Mouse (Mus musculus) mouse trophoblast stem cell (cell line): ENCODE results near the gene Aars2.

Experiments
- in situ Hi-C, 2 experiments: fragments of 300-500 bp; cut with MseI, MboI; formaldehyde crosslinking; loops; 2 replicates in 1 of 2; 3 replicates in 1 of 2; pipeline ENCODE4 v1.15.1; 2025

The Aars2 gene

DNA sequence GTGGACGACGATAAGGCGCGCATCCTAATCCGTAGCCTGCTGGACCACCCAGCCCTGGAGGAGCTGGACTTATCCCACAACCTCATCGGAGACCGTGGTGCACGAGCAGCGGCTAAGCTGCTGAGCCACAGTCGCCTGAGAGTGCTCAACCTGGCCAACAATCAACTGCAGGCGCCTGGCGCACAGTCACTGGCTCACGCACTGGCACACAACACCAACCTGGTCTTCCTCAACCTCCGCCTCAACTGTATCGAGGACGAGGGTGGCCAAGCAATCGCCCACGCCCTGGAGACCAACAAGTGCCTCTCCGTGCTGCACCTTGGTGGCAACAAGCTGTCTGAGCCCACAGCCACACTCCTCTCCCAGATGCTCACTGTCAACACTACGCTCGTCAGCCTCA lies 33.0 kb downstream of the Aars2 start:
- in situ Hi-C loops: no loop called here

DNA sequence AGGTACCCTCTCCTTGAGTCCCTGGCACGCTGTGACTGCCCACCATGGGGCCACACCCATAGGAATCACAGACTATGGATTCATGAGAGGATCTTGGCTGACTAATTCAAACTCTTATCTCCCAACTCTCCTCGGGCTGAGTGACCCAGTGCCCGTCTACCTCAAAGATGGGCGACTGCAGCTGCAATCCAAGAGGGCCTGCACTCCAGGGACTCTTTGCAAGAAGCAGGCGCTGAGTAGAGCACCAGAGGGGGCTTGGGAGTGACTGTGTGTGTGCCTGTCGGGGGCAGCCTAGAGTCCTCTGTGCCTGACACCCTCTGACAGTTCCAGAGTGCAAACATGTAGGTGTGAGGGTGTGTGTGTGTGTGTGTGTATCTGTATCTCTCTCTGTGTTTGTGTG lies 35.5 kb downstream of the Aars2 start:
- in situ Hi-C loops: no loop called here

DNA sequence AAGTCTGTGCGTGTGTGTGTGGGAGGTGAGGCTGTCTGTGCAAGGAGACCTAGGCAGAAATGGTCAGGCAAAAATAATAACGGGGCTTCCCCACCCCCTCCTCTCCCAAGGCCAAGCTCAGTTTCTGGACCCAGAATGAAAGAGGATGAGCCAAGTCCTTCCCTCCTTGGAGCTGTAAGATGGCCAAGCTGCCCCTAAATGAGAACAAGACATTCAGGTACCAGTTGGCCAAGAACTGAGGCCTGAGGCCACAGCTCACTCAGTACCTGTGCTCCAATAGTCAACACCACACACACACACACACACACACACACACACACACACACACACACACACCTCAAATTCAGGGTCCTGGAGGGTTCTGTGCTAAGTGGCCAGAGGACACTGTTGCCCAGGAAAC lies 36.1 kb downstream of the Aars2 start:
- in situ Hi-C loops: no loop called here

DNA sequence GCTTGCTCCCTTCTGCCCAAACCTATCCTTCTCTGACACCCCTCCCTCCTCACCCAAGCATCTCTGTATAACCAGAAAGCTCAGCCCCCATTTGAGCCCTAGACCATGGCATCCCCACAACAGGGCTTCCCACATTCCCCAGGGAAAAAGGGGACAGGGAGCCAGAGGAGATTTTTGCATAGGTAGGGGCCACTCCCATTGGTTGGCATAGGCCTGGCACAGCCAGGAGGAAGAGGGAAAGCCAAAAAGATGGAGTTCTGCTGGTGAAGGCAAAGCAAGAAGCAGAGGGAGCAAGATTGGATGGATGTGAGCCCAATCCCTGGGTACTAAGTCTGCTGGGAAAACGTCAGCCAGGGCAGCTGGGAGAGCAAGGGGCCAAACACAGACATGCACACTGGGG lies 36.5 kb downstream of the Aars2 start:
- in situ Hi-C loops: no loop called here

DNA sequence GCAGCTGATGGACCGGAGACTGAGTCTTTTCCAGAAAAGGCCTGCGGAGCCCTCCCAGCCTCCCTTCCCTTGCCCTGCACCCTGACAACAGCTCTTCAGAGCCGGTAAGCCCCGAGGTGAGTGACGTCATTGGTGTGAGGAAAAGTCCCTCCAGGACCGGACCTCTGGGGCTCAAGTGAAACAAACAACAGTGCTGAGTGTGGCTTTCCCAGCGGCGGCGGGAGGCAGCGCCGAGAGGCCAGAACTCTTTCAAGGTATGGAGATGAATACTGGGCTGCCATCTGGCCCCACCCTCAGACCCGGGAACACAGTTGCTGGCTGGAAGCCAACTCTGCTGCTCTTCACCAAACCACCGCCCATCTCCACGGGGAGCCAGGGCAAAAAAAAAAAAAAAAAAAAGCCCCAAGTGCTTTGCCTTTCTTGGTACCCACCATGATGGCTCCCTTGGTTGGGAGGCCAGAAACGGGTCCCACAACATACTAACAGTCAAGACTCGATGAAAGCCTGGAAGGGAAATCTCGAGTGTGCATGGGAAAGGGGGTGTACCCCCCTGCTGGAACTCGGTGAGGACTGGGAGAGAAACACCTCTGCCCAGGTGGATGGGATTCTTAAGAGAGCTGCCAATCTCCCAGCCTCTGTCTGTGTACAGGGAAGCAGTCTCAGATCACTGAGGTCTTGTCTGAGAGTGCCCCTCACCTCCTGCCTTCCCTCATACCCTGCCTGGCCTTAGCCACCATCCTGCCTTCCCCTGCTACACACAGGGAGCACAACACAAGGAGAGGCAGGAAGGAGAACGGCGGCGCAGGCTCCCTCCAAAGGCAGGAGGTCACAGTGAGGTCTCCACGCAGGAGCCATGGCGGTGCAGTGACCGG lies 37.6 kb downstream of the Aars2 start:
- in situ Hi-C loops: no loop called here

DNA sequence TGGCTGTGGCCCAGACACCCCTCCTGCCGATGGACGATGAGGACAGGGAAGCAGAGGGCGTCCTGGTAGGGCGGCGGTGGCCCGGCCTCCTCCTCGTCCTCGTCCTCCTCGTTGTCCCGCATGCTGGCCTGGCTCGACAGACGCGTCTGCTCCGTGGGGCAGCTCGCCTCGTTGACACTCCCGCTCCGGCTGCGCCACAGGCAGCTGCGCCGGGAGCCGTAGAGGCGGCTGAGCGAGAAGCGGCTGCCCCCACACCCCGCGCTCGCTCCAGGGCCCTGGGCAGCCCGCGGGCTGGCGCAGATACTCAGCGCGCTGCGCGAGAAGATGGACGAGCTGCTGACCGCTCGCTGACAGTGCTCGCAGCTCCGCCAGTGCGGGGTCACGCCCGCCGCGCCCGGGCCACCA lies 38.2 kb downstream of the Aars2 start:
- in situ Hi-C loops: no loop called here

DNA sequence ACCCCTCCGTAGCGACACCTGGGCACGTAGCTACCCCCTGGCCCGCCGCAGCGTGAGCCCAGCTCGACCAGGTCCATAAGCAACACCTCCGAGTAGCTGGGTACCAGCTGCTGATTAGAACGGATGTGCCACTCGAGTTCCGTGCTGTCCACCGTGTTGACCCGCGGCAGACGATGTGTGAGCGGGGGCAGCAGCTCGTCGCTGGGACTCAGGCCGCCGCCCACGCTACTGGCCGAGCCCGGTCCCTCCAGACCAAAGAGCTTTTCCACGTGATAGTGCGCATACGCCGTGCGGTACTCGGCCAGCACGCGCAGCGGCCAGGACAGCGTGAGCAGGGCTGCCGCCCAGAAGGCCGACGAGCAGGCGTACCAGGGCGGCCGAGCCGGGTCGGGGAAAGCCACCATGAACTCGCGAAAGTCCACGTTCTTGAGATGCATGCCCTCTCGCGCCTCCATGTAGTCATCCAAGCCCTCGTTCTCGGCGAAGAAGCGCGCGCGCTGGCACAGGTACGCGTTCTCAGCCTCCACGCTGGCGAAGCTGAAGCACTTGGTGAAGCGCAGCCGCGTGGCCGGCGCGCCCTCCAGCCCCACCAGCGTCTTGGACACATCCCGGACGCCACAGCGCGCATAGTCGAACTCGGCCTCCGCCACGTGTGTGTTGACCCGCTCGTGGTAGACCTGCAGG lies 38.8 kb downstream of the Aars2 start:
- in situ Hi-C loops: no loop called here

DNA sequence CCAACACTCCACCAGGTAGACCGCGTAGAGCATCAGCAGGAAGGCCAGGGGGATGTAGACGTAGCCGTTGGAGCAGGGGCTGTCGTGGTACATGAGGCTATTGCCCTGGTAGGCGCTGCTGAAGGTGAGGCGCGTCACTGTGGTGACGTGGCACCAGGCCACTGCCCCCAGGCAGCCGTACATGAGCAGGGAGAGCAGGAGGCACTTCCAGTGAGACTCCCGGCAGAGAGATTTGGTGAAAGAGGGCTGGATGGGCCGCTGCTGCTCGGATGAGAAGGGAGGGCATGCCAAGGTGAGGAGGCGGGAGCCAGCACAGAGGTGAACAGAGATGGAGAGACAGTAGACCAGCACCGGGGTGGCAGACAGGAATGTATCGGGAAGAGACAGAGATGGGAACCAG lies 40.3 kb downstream of the Aars2 start:
- in situ Hi-C loops: no loop called here

DNA sequence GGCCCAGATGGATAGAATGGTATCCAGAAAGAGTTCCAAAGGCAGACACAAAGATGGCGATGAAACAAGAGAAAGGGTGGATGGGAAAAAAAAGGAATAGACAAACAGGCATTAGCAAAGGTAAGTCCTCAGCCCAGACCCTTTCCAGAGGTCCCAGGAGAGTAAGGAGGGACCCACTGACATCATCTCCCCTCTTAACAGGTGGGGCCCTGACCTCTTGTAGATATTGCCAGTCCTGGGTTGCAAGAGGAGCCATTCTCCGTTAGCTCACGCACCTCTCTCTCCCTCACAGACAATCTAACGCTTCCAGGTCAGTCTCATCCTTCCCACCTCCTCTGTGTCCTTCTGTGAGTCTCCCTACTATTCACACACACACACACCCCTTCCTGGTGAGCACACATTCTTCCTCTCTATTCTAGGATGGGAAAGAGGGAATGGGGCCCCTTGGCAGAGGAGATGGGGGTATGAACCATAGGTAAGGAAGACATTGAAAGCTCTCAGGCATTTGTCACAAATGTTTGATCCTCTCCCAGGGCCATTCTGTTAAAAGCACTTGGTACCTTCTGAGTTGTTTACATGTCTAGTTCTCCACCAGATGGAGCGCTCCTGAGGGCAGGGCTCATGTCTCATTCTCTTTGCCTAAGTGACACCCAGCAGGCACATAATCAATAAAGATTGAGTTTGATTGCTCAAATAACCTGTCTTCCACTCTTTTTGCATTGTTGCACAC lies 41.0 kb downstream of the Aars2 start:
- in situ Hi-C loops: no loop called here

DNA sequence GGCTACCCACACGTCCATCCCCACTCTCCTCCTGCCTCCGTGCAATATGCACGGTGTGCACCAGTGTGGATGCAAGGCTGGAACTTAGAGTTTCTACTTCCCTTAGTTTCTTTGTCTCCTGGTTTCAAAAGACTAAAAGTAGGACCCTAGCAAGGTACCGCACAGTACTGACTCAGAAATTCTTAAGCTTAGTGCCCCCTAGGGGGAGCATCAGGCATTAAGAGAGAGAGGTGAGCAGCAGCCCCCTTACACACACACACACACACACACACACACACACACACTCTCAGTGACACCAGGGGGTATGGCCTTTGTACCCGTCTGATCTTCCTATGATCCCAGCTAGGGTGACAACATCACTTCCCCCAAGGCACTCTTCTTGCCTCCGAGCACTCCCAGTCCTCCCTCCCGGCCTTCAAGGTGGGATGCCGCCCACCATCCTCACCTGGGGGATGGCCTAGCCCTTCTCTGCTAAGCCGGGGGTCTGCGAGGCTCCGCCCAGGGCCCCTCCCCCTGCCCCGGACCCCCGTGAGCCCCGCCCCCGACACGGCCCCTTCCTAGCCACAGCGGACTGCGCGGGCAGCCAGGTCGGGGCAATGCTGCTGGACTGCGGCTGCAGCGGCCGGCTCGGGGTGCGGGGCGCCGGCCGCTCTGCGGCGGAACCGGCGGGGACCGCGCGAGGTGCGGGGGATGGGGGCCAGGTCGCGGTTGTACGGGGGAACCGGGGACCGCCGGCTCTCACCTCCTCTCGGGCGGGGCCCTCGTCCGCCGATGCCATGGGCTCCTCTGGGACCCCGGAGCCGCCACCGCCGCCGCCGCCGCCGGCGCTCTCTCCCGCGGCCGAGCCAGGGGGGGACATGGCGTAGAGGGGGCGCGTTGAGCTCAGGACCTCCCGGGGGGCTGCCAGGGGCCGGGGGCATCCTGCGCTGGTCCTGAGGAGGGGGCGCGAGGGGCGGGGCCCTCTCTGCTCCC lies 42.2 kb downstream of the Aars2 start:
- in situ Hi-C loops: no loop called here

DNA sequence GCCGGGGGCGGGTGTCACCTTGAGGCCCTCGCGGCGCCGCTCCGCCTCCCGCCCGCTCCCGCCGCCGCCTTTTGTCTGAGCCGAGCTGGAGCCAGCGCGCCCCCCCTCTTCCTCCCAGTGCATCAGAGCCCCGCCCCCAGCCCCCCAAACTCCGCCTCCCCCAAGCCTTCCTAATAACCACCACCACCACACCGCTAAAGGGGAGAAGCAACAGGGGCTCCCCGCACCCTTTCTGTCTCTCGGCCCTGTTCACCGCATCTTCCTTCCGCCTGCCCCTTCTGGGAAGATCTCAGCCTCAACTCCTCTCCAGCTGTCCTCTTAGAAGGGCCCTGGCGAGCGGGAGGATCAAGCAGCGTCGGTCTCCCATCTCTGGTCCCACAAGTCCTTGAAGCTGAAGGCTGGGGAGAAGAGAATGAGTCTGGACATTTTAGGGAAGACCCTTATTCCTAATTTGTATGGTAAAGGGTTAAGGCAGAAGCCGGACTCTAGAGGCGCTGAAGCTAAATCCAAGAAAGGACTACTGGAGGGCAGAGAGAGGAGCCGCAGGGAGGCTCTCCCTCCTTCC lies 43.1 kb downstream of the Aars2 start, which contains the start of gene Tmem151b:
Gene Tmem151b (minus strand): TSS at position 61 of the 565 bp plus-strand sequence.
- in situ Hi-C loops: loop anchor here (5.0 kb wide), 3 partner anchors 32 to 67 kb away; no protein-coding TSS in a partner anchor

DNA sequence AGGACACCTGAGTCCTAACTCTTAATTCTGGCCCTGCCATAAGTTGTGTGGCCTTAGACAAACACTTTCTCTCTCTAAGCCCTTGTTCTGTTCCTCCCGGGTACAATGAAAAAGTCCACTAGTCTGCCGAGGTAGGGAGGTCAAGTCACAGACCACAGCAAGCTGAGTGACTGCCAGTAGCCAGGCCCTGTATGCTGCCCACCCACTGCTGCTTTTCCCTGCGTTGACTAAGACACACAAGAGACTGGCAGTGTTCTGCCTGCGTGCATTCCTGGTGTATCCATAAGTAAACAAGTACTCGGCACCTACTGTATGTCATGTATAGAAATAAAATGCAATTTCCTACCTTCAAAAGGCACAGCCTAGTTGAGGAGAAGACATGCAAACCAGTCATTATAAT lies 43.6 kb downstream of the Aars2 start:
- in situ Hi-C loops: loop anchor here (5.0 kb wide), 3 partner anchors 33 to 68 kb away; no protein-coding TSS in a partner anchor

DNA sequence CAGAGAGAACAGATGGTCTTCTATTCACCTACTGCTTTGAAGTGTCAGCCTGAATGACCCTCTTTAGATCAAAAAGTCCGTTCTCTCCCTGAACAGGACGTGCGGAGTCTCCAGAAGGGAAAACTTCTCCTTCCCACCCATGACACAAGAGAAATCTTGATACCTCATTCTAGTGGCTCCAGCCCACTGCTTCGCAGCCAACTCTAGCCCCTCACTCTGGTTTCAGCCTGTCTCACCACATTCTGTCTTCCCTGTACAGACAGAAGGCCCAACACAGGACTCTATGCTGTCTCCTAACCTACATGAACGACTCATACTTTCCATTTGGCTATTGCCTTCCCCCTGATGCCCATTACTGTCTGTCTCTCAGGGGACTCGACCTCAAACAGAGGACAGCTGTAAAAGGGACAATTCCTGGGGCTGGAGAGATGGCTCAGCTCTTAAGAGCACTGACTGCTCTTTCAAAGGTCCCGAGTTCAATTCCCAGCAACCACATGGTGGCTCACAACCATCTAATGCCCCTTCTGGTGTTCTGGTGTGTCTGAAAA lies 44.7 kb downstream of the Aars2 start:
- in situ Hi-C loops: loop anchor here (5.0 kb wide), 3 partner anchors 34 to 69 kb away; no protein-coding TSS in a partner anchor

DNA sequence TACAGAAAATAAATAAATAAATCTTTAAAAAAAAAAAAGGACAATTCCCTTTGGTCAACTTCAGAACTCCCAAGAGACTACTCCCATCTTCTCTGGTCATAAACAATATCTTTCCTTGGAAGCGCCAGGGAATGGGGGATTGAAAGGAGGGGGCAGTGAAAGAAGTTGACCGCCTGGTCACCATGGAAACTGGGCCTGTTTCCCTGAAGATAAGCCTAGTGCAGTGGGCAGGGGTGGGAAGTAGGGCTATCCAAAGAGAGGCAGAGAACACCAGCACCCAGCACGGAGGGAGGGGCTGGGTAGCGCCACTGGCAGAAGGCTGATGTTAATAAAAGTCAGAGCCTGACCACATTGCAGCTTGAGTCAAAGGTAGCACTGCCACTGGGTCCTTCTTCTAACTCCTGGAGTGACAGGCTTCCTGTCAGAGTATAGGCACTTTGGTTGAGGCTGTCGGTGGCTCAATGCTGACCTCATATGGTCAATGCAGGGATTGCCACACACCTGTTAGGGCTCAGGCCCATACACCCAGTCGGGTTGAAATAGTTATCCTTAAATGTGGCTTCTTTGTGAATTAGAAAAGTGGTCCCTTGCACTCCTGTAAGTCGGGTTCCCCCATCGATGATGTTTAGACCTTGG lies 45.3 kb downstream of the Aars2 start:
- in situ Hi-C loops: loop anchor here (5.0 kb wide), 3 partner anchors 35 to 70 kb away; no protein-coding TSS in a partner anchor

DNA sequence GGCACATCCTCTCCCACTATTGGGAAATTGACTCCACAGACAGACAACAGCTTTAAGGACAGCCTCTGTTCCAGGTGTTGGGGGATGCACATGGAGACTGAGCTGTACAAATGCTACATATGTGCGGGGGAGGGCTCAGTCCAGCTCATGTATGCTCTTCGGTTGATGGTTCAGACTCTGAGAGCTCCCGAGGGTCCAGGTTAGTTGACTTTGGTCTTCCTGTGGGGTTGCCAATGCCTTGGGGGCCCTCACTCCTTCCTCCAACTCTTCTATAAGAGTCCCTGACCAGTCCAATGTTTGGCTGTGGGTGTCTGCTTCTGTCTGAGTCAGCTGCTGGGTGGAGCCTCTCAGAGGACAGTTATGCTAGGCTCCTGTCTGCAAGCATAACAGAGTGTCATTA lies 46.4 kb downstream of the Aars2 start:
- in situ Hi-C loops: loop anchor here (5.0 kb wide), 3 partner anchors 36 to 71 kb away; no protein-coding TSS in a partner anchor

DNA sequence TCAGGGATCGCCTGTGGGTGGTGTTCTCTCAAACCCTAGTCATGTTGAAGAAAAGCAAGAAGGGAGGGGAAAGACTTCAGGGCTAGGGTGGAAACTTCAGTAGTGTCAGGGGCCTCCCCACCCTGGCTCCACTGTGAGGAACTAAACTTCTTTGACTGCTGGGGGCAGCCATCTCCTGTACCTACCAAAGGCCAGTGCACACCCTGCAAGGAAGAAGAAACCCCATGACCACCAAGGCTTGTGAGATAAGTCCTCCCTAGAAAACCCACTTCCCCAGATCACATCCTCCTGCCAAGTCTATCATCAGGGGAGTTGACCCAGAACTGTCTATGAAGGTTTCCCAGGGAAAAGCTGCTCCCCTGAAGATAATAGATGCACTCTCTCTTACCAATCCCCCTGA lies 47.8 kb downstream of the Aars2 start:
- in situ Hi-C loops: loop anchor here (5.0 kb wide), 3 partner anchors 37 to 72 kb away; no protein-coding TSS in a partner anchor

DNA sequence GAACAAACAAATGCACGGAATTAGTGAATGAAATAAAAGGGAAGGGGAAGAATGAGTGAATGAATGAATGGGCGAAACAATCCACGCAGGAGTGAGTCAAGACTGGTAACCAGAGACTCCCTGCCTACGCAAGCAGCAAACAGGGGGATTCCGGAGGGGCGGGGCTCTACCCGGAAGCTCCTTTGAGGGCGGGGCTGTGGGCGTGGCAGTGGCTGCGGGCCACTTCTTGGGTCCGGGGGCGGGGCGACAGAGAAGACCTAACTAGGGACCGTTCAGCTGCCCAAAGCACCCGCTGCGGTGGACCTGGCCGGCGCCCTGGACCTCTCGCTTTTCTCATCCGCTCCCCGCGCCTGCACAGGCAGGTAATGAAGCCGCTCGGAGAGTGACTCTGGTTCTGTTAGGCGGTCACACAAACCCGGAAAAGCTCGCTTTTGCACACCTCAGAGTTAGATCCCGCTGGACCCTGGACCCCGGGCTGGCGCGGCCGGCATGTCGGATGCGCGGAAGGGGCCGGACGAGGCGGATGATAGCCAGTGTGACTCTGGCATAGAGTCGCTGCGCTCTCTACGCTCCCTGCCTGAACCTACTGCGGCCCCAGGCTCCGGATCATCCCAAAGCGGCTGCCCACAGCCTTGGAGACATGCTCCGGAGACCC lies 48.9 kb downstream of the Aars2 start, which contains the start of gene Nfkbie:
Gene Nfkbie (plus strand): TSS at position 252 of the 655 bp plus-strand sequence.
- in situ Hi-C loops: no loop called here

DNA sequence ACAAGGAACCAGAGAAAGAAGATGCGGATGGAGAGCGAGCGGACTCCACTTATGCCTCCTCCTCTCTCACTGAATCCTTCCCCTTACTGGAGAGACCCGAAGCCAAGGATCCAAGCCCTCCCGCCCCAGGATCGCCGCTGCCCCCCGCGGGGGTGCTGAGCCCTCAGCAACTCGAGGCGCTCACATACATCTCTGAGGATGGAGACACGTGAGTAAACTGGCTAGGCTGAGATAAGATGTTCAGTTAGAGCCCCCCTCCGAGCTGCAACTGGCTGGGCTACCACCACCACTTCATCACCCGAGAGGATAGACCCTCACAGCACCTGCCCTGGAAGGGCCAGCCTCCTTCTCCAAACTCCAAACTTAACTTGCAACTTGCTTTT lies 49.5 kb downstream of the Aars2 start:
- in situ Hi-C loops: no loop called here
